Mouse (Mus musculus) gastrocnemius, postnatal 14 days (tissue): Measurements from ENCODE around the gene Madcam1. TPM values are rescaled to one million over a fixed set of nuclear protein-coding genes. Genes with fewer than 3 reads are reported as not detected.
A peak's percentile ranks its signal among the peaks of the same experiment; 100 is the strongest.

Source experiments
- DNase-seq: peaks from one replicate; pipeline ENCODE4 v3.0.0; 2021; ENCODE audit warnings: mixed read lengths
- intact Hi-C: fragments of 180-260 bp; cut with DNase I; formaldehyde crosslinking; loops from one replicate; pipeline ENCODE4 v1.15.1; 2025; ENCODE audit warnings: low total_unique reads
- total RNA-seq, 2 experiments: library from RNA; stranded (reverse); gene quantifications; 2 replicates each; pipeline ENCODE4 v1.2.3; 2021

Madcam1 gene
- total RNA-seq, 2 experiments from 2014 or later = not detected

DNA sequence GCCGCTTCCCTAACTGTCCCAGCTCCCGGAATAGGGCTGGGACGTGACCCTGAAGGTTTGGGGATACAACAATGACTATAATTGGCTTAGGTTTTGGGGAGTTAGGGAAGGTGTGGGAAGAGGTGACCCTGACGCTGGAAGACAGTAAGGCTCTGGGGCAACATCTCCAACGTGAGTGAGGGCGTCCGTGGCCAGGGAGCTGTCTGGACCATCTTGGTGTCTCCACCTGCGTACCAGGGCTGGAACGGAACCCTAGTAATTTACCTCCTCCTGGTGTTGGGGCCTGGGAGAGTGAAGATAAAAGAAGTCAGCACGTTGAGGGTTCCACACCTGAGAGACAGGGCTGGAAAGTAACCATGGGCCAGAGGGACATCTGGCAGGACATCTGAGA, 40.6 kb downstream of the Madcam1 start:
- intact Hi-C loops = no loop called here

DNA sequence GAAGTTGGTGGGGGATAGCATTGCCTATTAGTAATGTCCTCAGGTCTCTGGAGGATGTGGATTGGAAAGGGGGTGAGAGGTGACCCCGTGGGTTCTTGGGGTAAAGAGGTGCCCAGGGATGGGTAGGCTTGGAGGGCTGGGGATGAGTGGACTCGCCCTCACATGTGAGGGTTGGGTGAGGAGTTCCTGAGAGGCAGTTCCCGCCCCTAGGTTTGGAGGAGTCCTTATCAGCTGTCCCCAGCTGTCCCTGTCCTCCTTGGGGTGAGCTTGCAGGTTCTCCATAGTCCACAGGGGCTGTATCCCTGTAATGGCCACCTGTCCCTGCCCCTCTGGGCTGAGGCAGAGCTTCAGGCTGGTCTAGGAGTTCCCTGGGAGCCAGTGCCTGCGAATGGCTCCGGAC, 41.6 kb downstream of the Madcam1 start:
- DNase-seq = peak; percentile 4
- intact Hi-C loops = no loop called here

More for the DNA sequence above, 40.6 kb downstream of the Madcam1 start:
- peak; percentile 10 for DNase-seq

DNA sequence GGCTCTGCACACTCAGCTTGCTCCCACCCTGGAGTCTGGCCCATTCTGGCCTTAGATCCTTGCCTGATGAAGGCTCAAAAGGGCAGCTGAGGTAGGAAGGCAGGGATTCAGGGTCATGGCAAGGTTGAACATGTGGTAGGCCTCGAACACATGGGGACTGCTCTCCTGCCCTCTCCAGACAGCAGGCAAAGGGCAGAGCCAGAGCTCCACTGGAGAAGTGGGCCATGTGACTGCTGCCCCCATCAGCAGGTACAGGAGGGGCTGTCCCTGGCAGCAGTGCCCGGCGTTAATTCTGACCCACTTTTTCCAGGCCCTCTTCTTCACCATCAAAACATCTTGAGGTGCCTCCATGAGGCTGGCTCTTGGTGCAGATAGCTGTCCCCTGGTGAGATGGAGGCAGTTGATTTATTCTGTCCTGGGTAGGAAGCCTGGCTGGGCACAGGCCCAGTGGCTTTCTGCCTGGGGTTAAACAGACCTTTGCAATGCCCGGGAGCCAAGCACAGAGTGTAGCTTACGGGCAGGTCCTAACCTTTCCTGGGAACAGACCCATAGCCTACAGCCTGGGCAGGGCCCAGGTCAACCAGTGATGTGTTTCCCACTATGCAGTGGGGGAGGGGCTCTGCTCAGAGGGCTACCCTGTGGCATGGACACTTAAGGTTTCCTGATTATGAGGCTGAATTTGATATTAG, 42.2 kb downstream of the Madcam1 start:
- intact Hi-C loops = no loop called here
- peak; percentile 63 for DNase-seq

DNA sequence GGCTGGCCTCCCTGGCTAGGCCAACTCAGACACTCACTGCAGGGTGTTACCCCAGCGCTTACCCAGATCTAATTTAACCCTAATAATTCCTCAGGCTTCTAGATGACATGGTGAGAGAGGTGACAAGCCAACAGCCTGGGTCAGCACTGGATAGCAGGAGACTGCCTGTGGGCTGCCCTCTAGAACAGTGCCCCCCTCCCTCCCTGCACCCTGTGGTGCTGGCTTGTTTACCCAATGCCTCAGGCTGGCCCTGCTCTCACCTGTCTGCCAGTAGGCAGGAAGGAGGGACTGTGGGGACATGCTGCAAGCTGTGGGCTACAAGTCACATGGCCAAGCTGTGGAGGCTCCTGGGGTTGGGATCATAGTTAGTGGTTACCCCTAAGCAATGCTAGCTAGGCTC, 42.8 kb downstream of the Madcam1 start:
- no peak for DNase-seq
- intact Hi-C loops = no loop called here

DNA sequence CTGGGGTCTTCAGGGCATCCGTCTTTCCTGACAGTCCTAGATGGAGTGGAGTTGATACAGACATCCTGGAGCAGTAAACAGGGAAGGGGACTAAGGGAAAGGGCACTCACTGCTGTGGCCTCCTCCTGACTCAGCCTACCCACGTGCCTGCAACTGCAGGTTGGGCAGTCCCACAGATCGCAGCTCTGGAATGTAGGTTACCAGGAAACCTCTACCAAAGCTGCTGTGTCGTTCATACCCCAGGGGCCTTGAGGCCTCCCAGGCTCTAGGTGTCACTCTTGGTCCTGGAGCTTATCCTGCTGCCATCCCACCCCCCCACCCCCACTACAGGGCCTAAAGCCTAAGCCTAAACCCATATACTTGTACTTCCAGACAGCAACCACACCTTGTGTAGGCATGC, 43.4 kb downstream of the Madcam1 start:
- intact Hi-C loops = no loop called here
- DNase-seq = no peak

DNA sequence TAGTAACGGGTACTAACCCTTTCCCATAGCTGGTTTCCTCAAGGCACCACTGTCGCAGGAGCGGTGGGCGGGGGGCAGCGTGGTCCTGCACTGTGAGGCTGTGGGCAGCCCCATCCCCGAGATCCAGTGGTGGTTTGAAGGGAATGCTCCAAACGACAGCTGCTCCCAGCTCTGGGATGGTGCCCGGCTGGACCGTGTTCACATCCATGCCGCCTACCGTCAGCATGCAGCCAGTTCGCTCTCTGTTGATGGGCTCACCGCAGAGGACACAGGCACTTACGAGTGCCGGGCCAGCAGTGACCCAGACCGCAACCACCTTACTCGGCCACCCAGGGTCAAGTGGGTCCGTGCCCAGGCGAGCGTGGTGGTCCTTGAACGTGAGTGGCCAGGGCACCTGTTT, 44.3 kb downstream of the Madcam1 start:
- peak; percentile 57 for DNase-seq
- intact Hi-C loops = no loop called here

DNA sequence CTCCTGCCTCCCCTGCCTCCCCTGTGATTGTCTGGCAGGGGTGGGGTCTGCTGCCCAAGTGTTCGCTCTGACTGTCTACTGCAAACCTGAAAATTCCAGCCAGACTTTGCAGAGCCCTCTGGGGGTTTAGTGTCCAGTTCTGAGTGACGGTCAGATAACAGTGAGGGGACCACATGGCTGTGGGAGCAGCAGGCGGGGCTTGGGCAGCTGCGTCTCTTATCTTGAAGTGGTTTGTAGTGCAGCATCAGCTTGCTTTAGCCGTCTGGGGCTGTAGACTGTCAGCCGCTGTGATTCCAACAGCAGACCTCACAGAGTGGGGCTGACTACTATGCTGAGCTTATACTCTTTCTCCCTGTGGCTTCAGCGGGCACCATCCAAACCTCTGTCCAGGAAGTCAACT, 44.9 kb downstream of the Madcam1 start:
- no peak for DNase-seq
- intact Hi-C loops = no loop called here

DNA sequence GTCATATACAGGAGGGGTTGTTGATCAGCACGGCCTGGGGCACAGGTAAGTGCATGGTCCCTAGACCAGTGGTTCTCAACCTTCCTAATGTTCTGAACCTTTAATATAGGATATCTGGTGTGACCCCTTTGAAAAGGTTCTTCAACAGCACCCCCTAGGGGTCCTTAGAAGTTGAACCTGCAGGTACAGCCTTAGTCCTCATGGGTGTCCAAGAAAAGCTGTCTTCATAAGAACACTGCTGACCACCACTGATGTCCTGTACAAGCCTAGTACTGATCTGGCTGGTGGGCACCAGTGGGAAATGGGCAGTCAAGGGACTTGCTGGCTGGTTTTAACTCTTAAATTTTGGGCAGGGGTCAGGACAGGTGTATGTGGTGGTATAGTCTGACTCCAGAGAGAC, 47.7 kb downstream of the Madcam1 start:
- intact Hi-C loops = no loop called here
- DNase-seq = no peak

DNA sequence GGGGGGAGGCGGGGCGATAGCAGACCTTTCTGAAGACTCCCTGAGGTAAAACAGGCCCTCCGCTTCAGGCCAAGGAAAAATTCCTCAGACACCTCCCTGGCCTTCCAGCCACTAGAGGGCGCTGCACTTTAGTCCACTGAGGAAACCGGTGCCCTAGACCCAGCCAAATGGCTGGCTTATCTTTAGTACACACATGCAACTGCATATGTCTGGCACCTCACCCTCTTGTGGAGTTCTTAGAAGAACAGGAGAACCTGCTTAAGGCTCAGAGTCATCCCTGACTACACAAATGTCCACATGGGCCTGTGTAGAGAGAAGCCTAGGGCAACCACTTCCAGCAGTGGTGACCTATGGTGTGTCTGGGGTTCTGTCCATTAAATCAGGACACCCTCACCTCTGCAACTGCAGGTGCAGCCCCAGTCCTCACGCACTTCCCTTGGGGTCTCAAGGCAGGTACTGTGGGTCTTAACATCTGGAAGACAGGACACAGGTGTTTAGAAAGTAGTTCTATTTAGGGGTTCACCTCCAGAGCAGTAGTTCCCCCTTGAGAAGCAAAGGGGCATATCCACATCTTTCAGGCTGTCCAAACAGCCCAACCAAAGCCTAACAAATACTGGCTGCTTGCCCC, 48.3 kb downstream of the Madcam1 start:
- peak; percentile 81 for DNase-seq
- intact Hi-C loops = no loop called here

DNA sequence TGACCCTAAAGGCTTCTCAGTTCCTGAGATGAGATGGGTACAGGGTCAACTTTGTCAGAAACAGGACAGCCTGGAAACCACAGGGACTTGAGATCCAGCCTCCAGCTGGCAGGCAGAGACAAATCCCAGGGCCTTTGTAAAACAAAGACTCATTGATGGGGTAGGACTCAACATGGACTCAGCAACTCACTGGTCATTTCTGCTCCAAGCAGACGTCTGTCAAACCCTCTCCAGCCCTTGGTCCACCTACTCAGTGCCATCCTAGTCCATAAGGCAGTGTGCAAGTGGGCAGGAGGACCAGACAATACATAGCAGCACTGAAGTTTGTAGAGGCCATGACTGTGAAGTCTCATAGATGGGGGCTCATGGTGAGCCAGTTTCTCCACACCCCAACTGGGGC, 48.8 kb downstream of the Madcam1 start:
- intact Hi-C loops = no loop called here
- no peak for DNase-seq

DNA sequence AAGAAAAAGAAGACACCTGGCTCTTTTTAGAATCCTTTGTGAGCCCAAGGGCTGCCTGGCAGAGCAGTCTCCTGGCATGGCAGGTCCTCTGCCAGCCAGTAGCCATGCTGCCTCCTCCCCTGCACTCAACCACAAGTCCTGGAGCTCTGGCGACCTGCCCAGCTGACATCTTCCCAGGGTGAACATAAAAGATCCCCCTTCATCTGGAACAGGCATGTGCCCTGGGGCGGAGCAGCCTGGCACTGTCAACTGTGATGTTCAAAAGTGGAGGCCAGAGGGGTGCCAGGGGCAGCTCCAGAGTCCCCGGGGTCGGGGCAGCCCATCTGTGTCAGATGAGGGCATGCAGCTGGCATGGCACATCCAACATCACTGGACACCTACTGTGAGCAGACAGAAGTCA, 50.6 kb downstream of the Madcam1 start:
- intact Hi-C loops = no loop called here
- no peak for DNase-seq

DNA sequence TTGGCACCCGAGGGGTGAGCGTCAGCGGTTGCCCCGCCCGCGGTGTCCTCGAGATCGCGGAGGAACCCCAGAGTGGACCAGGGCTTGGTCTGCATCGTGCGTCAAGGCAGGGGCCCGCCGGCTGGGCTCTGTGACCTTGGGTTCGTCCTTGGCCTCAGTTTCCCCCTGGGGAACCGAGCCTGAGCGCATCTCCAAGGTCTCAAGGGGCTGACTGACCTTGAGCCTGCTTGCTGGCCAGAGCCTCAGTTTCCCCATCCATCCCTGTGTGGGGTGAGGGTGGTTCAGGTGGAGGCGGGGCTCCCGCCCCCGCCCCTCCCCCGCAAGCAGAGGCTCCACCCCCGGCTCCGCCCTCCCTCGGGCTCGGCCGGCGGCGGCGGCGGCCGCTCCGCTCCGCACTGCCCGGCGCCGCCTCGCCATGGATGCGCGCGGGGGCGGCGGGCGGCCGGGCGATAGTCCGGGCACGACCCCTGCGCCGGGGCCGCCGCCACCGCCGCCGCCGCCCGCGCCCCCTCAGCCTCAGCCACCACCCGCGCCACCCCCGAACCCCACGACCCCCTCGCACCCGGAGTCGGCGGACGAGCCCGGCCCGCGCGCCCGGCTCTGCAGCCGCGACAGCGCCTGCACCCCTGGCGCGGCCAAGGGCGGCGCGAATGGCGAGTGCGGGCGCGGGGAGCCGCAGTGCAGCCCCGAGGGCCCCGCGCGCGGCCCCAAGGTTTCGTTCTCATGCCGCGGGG, 52.1 kb downstream of the Madcam1 start, which contains the start of gene Hcn2:
Gene Hcn2 (plus strand): TSS at position 381 of the 734 bp plus-strand sequence.
- intact Hi-C loops = no loop called here

DNA sequence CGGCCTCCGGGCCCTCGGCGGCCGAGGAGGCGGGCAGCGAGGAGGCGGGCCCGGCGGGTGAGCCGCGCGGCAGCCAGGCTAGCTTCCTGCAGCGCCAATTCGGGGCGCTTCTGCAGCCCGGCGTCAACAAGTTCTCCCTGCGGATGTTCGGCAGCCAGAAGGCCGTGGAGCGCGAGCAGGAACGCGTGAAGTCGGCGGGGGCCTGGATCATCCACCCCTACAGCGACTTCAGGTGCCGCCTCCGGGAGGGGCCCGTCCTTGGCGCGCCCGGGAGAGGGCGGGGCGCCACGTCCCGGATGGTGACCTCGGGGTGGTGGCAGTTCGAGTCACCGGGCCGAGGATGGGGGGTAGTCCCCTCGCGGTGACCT, 52.6 kb downstream of the Madcam1 start:
- DNase-seq = no peak
- intact Hi-C loops = no loop called here

More for the DNA sequence above, 52.1 kb downstream of the Madcam1 start, which contains the start of gene Hcn2:
- no peak for DNase-seq

DNA sequence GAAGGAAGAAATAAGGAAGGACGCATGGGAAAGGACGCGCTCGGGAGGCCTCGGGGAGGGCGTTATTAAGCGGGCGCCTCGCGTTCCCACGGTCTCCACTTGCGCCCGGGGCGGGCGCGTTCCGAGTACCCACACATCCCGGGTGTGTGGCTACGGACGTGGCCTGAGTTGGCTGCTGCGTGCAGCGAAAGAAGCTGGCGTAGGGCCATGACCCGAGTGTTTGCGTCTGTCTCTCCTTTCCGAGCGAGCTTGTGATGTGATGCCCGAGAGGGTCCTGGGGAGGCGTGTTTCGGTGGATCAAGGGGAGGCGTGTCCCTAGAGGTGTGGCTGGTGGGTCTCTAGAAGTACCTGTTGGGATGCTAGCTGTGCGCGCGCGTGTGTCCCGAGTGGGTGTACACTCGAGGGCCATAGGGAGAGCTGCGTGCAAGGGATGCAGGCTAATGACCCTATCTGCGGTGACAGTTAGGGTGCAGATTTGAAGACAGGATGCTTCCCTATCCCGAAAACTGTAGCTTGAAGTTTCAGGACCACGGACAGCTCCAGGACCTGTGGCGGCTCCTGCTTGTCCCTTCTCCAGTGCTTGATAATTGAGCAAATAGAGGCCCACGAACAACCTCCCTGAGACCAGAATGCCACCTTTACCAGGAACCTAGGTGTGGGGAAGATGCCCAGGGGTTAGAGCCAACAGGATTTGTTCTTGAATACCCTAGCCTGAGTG, 53.4 kb downstream of the Madcam1 start:
- DNase-seq = peak; percentile 77
- intact Hi-C loops = no loop called here

Other genes starting within 250 kb of the Madcam1 start
- not detected for gene Vmn2r83, start 195.8 kb upstream of the Madcam1 start, total RNA-seq
- 1 to 10 TPM; 1.3 to 2.2 TPM for gene Plpp2, start 130.8 kb upstream of the Madcam1 start, total RNA-seq
- gene Mier2, start 109.4 kb upstream of the Madcam1 start, total RNA-seq = 10 to 100 TPM; 10.3 to 10.6 TPM
- not detected for gene Theg, start 77.2 kb upstream of the Madcam1 start, total RNA-seq
- under 1 TPM; 0.11 to 0.12 TPM for gene C2cd4c, start 50.5 kb upstream of the Madcam1 start, total RNA-seq
- 1 to 10 TPM; 2.3 to 3.3 TPM for gene Shc2, start 26.6 kb upstream of the Madcam1 start, total RNA-seq
- 10 to 100 TPM in 1 of 2 experiments, 1 to 10 TPM in 1; 1.1 to 12.4 TPM for gene Odf3l2, start 18.8 kb upstream of the Madcam1 start, total RNA-seq
- gene Tpgs1, start 4.8 kb downstream of the Madcam1 start, total RNA-seq = 10 to 100 TPM; 22.6 to 24.0 TPM
- gene Cdc34, start 17.6 kb downstream of the Madcam1 start, total RNA-seq = 100 to 1,000 TPM; 314 to 321 TPM
- 1 to 10 TPM; 2.3 to 2.9 TPM for gene Gzmm, start 24.5 kb downstream of the Madcam1 start, total RNA-seq
- 100 to 1,000 TPM; 496 to 497 TPM for gene Bsg, start 39.9 kb downstream of the Madcam1 start, total RNA-seq
- gene Hcn2, start 52.1 kb downstream of the Madcam1 start, total RNA-seq = under 1 TPM; 0.42 to 0.78 TPM
- 10 to 100 TPM; 21.5 to 21.6 TPM for gene Polrmt, start 82.0 kb downstream of the Madcam1 start, total RNA-seq
- not detected for gene Fgf22, start 90.5 kb downstream of the Madcam1 start, total RNA-seq
- 10 to 100 TPM; 25.9 to 30.6 TPM for gene Rnf126, start 102.4 kb downstream of the Madcam1 start, total RNA-seq
- 1 to 10 TPM; 1.3 to 2.2 TPM for gene Fstl3, start 112.7 kb downstream of the Madcam1 start, total RNA-seq
- gene Prss57, start 126.4 kb downstream of the Madcam1 start, total RNA-seq = not detected
- 10 to 100 TPM; 25.7 to 33.5 TPM for gene Palm, start 129.0 kb downstream of the Madcam1 start, total RNA-seq
- gene Misp, start 156.4 kb downstream of the Madcam1 start, total RNA-seq = under 1 TPM in 1 of 2 experiments, not detected in 1; 0.35 TPM
- 10 to 100 TPM; 40.3 to 48.1 TPM for gene Ptbp1, start 189.9 kb downstream of the Madcam1 start, total RNA-seq
- gene Prtn3, start 209.9 kb downstream of the Madcam1 start, total RNA-seq = not detected
- under 1 TPM; 0.09 to 0.29 TPM for gene Plppr3, start 210.1 kb downstream of the Madcam1 start, total RNA-seq
- gene Elane, start 221.7 kb downstream of the Madcam1 start, total RNA-seq = not detected
- gene Cfd, start 226.3 kb downstream of the Madcam1 start, total RNA-seq = 10 to 100 TPM in 1 of 2 experiments, 1 to 10 TPM in 1; 3.6 to 16.6 TPM
- gene Med16, start 244.4 kb downstream of the Madcam1 start, total RNA-seq = 10 to 100 TPM; 37.7 to 38.1 TPM
- gene Gm26602, start 246.3 kb downstream of the Madcam1 start, total RNA-seq = not detected